Mouse (Mus musculus) neutrophil, adult 5-6 weeks (primary cell): ENCODE data around the gene Rab30. TPM values are rescaled to one million over a fixed set of nuclear protein-coding genes. Genes with fewer than 3 reads are reported as not detected.
"Not testable (repeated sequence)": the region's sequence is repeated elsewhere in the genome, so short reads cannot be mapped to it uniquely, and the experiment has no call there.

Experiments used
- ATAC-seq: fragments of 151-379, 151-347 bp; 2 replicates; pipeline ENCODE4 v1.8.0; 2017; ENCODE audit warnings: mild to moderate bottlenecking, moderate TSS enrichment; ENCODE audit not compliant: insufficient number of reproducible peaks, poor library complexity, low FRiP score, severe bottlenecking; ENCODE audit errors: extremely low read depth
- total RNA-seq: library from RNA; stranded (forward); fragments of 200-1000 nt; gene quantifications from 2 replicates; pipeline ENCODE4 v1.2.3, GENCODE M21; 2017

Rab30 gene
- total RNA-seq, 1 experiment from 2014 or later = 24.9 TPM

DNA sequence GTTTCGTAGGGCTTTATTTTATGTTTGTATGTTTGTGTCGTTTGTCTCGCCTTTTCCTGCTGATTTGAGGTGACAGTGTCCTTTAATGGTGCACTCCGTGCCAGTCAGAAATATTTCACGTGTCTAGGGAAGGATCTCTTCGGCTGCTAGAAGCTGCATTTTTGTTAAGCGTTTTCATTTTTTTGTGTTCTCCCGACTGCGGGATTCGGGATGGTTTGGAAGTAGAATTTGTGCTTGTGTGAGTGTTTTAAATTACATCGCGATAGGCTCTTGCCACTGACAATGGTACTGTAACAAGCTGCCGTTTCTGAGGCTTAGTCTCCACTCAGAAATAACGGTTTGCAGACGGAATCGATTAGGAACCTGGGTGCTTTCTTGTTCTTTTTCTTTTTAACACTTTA, 938 bp downstream of the Rab30 start:
- no peak for ATAC-seq

DNA sequence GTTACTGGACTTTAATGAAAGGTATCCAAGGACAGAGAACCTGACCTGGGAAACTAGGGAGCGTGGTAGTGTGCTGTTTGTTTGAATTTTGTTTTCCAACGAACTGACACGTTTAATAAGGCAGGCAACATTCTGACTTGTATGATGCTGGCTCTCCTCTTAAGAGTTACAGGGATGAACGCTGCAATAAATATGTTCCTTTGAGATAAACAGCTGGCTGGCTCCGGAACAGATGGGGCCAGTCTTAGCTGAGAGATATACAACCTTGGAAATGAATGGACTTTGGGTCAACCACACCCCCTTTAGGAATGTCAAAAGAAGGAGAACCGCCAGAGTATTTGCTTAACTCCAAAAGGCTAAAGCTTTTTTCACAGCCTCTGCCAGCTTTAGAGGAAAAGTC, 1.4 kb downstream of the Rab30 start:
- no peak for ATAC-seq

- no peak for ATAC-seq
These were observed 1.9 kb downstream of the Rab30 start for GRCm38 (mm10) chr7:92743325-92743724.

GRCm38 (mm10) chr7:92750395-92750794, 9.0 kb downstream of the Rab30 start:
- ATAC-seq = no peak

DNA sequence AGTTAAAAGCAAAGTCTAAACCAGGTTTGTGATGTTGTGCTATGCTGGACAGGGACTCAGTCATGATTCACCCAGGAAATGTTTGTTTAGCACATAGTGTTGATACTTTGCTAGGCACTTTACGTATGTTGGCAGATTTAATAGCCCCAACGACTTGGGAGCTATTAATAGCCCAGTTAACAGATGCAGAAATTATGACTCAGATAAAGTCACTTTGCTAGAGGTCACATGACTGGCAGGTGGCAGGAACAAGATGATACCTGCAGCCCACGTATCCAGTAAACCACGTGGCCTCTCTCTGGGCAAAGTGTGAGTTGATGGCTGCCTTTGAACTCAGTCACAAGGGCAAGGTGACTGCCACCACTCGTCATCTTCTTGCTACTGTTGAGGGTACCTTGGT, 16.7 kb downstream of the Rab30 start:
- no peak for ATAC-seq

DNA sequence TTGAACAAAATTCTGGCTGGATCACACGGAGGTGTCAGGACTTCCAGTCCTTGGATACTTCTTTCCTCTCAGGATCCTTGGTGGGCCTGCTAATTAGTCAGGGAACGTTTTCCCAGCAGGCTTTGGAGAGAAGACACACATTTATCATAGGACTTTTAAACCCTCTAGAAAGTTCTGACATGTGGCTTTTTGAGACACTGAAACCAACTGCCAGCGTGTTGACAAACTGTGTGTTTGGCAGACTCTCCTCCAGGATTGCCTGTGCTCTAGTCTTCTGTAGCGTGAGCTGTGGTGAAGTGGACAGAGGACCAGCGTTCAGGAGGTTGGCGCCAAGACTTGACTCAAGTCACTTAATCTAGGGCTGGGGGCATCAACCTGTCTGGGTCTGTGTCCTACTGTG, 19.2 kb downstream of the Rab30 start:
- no peak for ATAC-seq

- ATAC-seq = no peak
These were observed 19.8 kb downstream of the Rab30 start for GRCm38 (mm10) chr7:92761161-92761560.

- no peak for ATAC-seq
These were observed 24.0 kb downstream of the Rab30 start for GRCm38 (mm10) chr7:92765426-92765825.

GRCm38 (mm10) chr7:92766096-92767090, 25.0 kb downstream of the Rab30 start:
- no peak for ATAC-seq

DNA sequence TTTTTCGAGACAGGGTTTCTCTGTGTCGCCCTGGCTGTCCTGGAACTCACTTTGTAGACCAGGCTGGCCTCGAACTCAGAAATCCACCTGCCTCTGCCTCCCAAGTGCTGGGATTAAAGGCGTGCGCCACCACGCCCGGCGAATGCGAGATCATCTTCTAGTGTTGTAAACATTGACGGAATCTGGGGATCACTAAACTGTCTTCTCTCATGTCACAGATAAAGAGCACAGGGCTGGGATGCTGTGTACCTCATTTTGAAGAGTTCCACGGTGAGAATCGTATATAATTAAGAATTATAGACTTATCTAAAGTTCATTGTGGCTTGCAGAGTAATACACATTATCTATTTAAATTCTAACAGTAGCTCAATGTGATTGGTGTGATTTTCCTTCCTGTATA, 26.7 kb downstream of the Rab30 start:
- ATAC-seq = not testable (repeated sequence)

GRCm38 (mm10) chr7:92768859-92769258, 27.5 kb downstream of the Rab30 start:
- no peak for ATAC-seq

DNA sequence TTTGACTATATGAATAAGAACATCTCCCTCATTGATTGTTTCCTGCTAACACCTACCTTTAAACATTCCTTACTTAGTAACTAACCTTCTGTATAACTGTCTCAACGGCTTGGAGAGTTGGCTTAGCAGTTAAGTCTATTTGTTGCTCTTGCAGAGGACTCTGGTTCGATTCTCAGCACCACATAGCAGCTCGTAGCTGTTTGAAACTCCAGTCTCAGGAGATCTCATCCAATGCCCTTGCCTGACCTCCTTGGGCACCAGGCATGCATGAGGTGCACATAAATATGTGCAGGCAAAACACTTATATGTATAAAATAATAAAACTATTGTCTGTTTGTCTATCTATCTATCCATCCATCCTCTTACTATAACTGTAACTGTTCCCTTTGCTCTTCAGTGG, 31.6 kb downstream of the Rab30 start:
- ATAC-seq = no peak

DNA sequence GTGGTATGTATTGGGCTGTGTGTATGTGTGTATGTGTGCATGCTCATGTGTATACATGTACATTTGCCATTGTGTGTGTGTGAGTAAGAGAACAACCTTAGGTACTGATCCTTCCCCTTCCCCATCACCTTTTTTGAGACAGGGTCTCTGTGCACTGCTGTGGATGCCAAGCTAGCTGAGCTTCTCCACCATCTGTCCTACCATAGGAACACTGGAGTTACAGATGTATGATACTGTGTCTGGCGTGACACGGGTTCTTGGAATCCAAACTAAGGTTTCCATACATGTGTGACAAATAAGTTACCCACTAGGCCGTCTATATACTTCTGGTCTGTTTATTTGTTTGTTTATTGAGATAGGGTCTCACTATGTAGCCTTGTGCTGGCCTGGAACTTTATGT, 32.2 kb downstream of the Rab30 start:
- ATAC-seq = no peak

DNA sequence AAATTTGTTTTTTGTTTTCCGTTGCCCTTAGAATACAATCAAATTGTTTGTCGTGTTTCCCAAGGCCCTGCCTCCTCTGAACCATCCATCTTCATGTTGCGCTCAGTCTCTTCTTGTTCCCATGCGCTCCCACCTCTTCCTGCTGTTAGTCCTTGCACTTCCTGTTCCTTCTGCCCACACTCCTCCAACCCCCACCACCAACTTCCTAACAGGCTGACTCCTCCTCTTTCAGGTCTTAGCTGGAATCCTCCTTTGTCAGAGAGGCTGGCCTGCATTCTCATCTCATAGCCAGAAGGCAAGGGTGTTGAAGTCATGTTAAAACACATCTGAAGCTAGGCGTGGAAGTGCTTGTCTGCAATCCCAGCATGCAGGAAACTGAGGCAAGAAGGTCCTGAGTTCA, 33.3 kb downstream of the Rab30 start:
- ATAC-seq = no peak

DNA sequence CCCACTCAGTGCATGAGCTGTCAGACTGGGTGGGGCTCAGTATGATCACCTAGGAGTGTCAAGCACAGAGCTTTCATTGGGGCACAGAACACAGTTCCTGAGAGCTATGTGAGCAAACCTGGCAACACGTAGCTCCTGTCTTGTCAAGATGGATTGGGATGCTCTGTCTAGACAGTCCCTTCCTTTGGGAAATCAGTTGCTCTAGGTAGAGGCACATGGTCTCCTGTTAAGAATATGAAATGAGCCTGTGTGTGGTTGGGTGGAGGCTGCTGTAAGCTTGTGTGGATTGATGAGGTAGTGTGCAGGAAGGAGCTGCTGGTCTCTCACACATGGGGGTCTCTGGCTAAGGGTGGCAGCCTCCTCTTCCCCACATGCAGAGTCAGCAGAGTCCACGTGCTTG, 34.3 kb downstream of the Rab30 start:
- ATAC-seq = no peak

GRCm38 (mm10) chr7:92776647-92777046, 35.2 kb downstream of the Rab30 start:
- no peak for ATAC-seq

GRCm38 (mm10) chr7:92777108-92777973, 35.9 kb downstream of the Rab30 start:
- ATAC-seq = no peak

GRCm38 (mm10) chr7:92779058-92779457, 37.7 kb downstream of the Rab30 start:
- no peak for ATAC-seq

DNA sequence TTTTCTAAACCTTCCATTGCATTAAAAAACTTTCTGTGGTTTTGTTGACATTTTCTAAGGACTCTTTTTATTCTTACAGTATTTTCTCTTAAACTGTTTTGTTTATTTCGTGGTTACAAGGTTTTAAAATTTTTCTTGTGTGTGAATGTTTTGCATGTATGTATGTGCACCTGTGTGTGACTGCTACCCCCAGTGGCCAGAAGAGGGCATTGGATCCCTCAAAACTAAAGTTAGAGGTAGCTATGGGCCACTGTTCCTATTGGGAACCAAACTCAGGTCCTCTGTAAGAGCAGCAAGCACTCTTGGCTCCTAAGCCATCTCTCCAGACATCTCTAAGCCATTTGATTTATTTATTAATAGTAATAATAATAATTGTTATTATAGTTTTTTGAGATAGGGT, 40.0 kb downstream of the Rab30 start:
- no peak for ATAC-seq

GRCm38 (mm10) chr7:92781948-92782347, 40.5 kb downstream of the Rab30 start:
- ATAC-seq = no peak
